Mouse (Mus musculus) heart, postnatal 25 days (tissue): Measurements from ENCODE around the gene Cntfr. TPM values are rescaled to one million over a fixed set of nuclear protein-coding genes. Genes with fewer than 3 reads are reported as not detected.

Experiments used
- DNase-seq: peaks from one replicate; pipeline ENCODE4 v3.0.0; 2022; ENCODE audit warnings: low spot score
- intact Hi-C: fragments of 180-260 bp; cut with DNase I; formaldehyde crosslinking; loops from one replicate; pipeline ENCODE4 v1.15.1; 2025
- total RNA-seq, 2 experiments: library from RNA; stranded (reverse); gene quantifications; 2 replicates each; pipeline ENCODE4 v1.2.3; 2021

The Cntfr gene
- 1 to 10 TPM; 4.2 to 5.1 TPM for total RNA-seq

- DNase-seq, result peak; percentile 62
- intact Hi-C loops, result loop anchor here (2.0 kb wide), 1 partner anchor 38 kb away; no protein-coding TSS in a partner anchor
These were observed at the start of gene Cntfr for GRCm38 (mm10) chr4:41696930-41697841. Gene Cntfr (minus strand): TSS chr4:41697089.

- intact Hi-C loops, result no loop called here
- DNase-seq, result no peak
These were observed 48.1 kb upstream of the Cntfr start for GRCm38 (mm10) chr4:41745021-41745420.

- DNase-seq, result no peak
- intact Hi-C loops, result no loop called here
These were observed 47.2 kb upstream of the Cntfr start for GRCm38 (mm10) chr4:41744131-41744530.

- peak; percentile 88 for DNase-seq
- intact Hi-C loops, result no loop called here
These were observed 44.3 kb upstream of the Cntfr start for GRCm38 (mm10) chr4:41741158-41741560.

GRCm38 (mm10) chr4:41740380-41741157 lies 43.7 kb upstream of the Cntfr start:
- no peak for DNase-seq
- intact Hi-C loops, result no loop called here

- intact Hi-C loops, result no loop called here
- DNase-seq, result no peak
These were observed 42.4 kb upstream of the Cntfr start for GRCm38 (mm10) chr4:41739260-41739659.

GRCm38 (mm10) chr4:41738256-41738603 lies 41.3 kb upstream of the Cntfr start:
- intact Hi-C loops, result no loop called here
- no peak for DNase-seq

- DNase-seq, result peak; percentile 46
- intact Hi-C loops, result loop anchor here (2.0 kb wide), 1 partner anchor 21 kb away; no protein-coding TSS in a partner anchor
These were observed 40.8 kb upstream of the Cntfr start for GRCm38 (mm10) chr4:41737602-41738255.

- intact Hi-C loops, result no loop called here
- no peak for DNase-seq
These were observed 34.3 kb upstream of the Cntfr start, which contains the start of gene Arid3c for GRCm38 (mm10) chr4:41731052-41731765. Gene Arid3c (minus strand): TSS chr4:41731142.

- intact Hi-C loops, result no loop called here
- DNase-seq, result no peak
These were observed 30.1 kb upstream of the Cntfr start for GRCm38 (mm10) chr4:41726826-41727621.

GRCm38 (mm10) chr4:41722918-41723351 lies 26.0 kb upstream of the Cntfr start, which contains the start of gene Dctn3:
Gene Dctn3 (minus strand): TSS chr4:41723170.
- peak; percentile 82 for DNase-seq
- intact Hi-C loops, result no loop called here

GRCm38 (mm10) chr4:41716834-41717233 lies 19.9 kb upstream of the Cntfr start:
- DNase-seq, result no peak

GRCm38 (mm10) chr4:41715596-41715995 lies 18.7 kb upstream of the Cntfr start:
- intact Hi-C loops, result no loop called here
- no peak for DNase-seq

More at GRCm38 (mm10) chr4:41716834-41717233, 19.9 kb upstream of the Cntfr start:
- intact Hi-C loops, result loop anchor here (2.0 kb wide), 1 partner anchor 20 kb away; no protein-coding TSS in a partner anchor

- no peak for DNase-seq
- intact Hi-C loops, result no loop called here
These were observed 18.2 kb upstream of the Cntfr start for GRCm38 (mm10) chr4:41715082-41715481.

GRCm38 (mm10) chr4:41714276-41714675 lies 17.4 kb upstream of the Cntfr start:
- intact Hi-C loops, result no loop called here
- no peak for DNase-seq

GRCm38 (mm10) chr4:41713197-41714067 lies 16.5 kb upstream of the Cntfr start, which contains the start of gene Rpp25l:
Gene Rpp25l (minus strand): TSS chr4:41713534.
- peak; percentile 65 for DNase-seq
- intact Hi-C loops, result no loop called here

- no peak for DNase-seq
- intact Hi-C loops, result no loop called here
These were observed 15.7 kb upstream of the Cntfr start for GRCm38 (mm10) chr4:41712421-41713196.
